Mouse (Mus musculus) small intestine, adult 2 months (tissue): Measurements from ENCODE around the gene H2afv. TPM values are rescaled to one million over a fixed set of nuclear protein-coding genes. Genes with fewer than 3 reads are reported as not detected.

Experiments
- H3K27ac ChIP-seq: fragments of 200-500 bp; 2 replicates; pipeline ENCODE4 v1.5.1; 2012; ENCODE audit warnings: low read depth, low read length, control low read depth, inconsistent platforms; ENCODE audit not compliant: insufficient read depth
- H3K27me3 ChIP-seq: fragments of 200-500 bp; 2 replicates; pipeline ENCODE4 v1.6.1; 2012; ENCODE audit warnings: mild to moderate bottlenecking, moderate library complexity, low read length, inconsistent platforms; ENCODE audit not compliant: control insufficient read depth, insufficient read depth
- H3K36me3 ChIP-seq: fragments of 200-500 bp; 2 replicates; pipeline ENCODE4 v1.6.1; 2012; ENCODE audit warnings: mild to moderate bottlenecking, low read length, control low read depth, inconsistent platforms; ENCODE audit not compliant: control insufficient read depth, insufficient read depth
- H3K4me1 ChIP-seq: fragments of 200-500 bp; 2 replicates; pipeline ENCODE4 v1.6.1; 2012; ENCODE audit warnings: low read length, inconsistent platforms, mixed read lengths; ENCODE audit not compliant: control insufficient read depth, insufficient read depth, insufficient read length
- H3K4me3 ChIP-seq: fragments of 200-500 bp; 2 replicates; pipeline ENCODE4 v1.5.1; 2012; ENCODE audit warnings: low read depth, mild to moderate bottlenecking, control low read depth, inconsistent platforms, low read length, moderate library complexity
- CTCF ChIP-seq: fragments of 200-500 bp; IDR thresholded peaks from 2 replicates; pipeline ENCODE4 v1.5.1; 2012; ENCODE audit warnings: low read depth, mild to moderate bottlenecking, control low read depth, inconsistent platforms, low read length, moderate library complexity, mixed read lengths; ENCODE audit not compliant: insufficient replicate concordance, insufficient read length; ENCODE audit errors: extremely low read depth
- POLR2A ChIP-seq: fragments of 200-500 bp; IDR thresholded peaks from 2 replicates; pipeline ENCODE4 v1.6.1; 2012; ENCODE audit warnings: low read depth, mild to moderate bottlenecking, control low read depth, inconsistent platforms, low read length, moderate library complexity
- WGBS: fragments of 180-500 bp; shearing (Covaris S2); methylation state at CpG from one replicate; pipeline ENCODE4 v1.1.7; 2018; 5-methylcytosine and 5-hydroxymethylcytosine counted together
- polyA plus RNA-seq: library from polyadenylated mRNA; depleted of rRNA; stranded (reverse); fragments of >200 nt; gene quantifications from 2 replicates; pipeline ENCODE4 v1.2.3, GENCODE M21; 2012; rRNA removed

Gene H2afv
- polyA plus RNA-seq, 1 experiment: 141 TPM

DNA sequence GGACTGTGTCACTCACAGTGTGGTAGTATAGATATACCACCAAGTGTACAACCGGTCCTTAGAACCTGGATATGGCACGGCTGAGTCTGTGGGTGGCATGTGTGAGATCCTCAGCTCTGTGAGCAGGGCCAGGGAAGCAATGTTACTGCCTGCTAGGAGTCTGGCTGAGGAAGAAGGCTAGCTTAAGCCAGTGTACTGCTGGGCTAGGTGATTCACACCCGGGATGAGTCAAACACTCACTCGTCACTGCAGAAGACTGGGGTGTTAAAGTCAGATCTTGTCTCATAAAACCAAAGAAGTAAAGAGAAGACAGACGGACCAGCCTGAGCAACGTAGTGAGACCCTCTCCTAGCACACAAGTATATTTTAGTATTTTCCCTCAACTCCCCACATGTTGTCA, 63.3 kb downstream of the H2afv start:
- no peaks in the 10 kb centered on the region for H3K36me3 ChIP-seq
- H3K27me3 ChIP-seq: no peaks in the 10 kb centered on the region
- WGBS: 82% methylated on average over 6 of the region's 6 CpGs
- no peaks in the 10 kb centered on the region for H3K4me1 ChIP-seq
- TF ChIP-seq POLR2A (no peak), CTCF (no peak)
- no peak overlapping the region for H3K4me3 ChIP-seq
- no peak overlapping the region for H3K27ac ChIP-seq

Other genes with a start within 250 kb of the H2afv start
- gene A730071L15Rik, start 244.4 kb downstream of the H2afv start, polyA plus RNA-seq: not detected in 2 replicates
- gene Nudcd3, start 244.0 kb downstream of the H2afv start, polyA plus RNA-seq: 13.1 and 26.2 TPM in 2 replicates
- gene Npc1l1, start 214.3 kb downstream of the H2afv start, polyA plus RNA-seq: 161 and 819 TPM in 2 replicates
- 11.1 and 12.4 TPM in 2 replicates for gene Ddx56, start 176.7 kb downstream of the H2afv start, polyA plus RNA-seq
- gene Tmed4, start 169.6 kb downstream of the H2afv start, polyA plus RNA-seq: 103 and 182 TPM in 2 replicates
- gene Ogdh, start 152.8 kb downstream of the H2afv start, polyA plus RNA-seq: 164 and 346 TPM in 2 replicates
- 68.7 and 85.9 TPM in 2 replicates for gene Zmiz2, start 55.4 kb downstream of the H2afv start, polyA plus RNA-seq
- gene Ppia, start 29.0 kb downstream of the H2afv start, polyA plus RNA-seq: 275 and 276 TPM in 2 replicates
- gene Purb, start 31.5 kb upstream of the H2afv start, polyA plus RNA-seq: 4.2 and 7.0 TPM in 2 replicates
- 9.8 and 15.5 TPM in 2 replicates for gene Myo1g, start 76.5 kb upstream of the H2afv start, polyA plus RNA-seq
- gene Ccm2, start 102.4 kb upstream of the H2afv start, polyA plus RNA-seq: 25.7 and 39.0 TPM in 2 replicates
- gene Nacad, start 161.6 kb upstream of the H2afv start, polyA plus RNA-seq: 1.7 and 1.9 TPM in 2 replicates
- 85.9 and 101 TPM in 2 replicates for gene Tbrg4, start 181.6 kb upstream of the H2afv start, polyA plus RNA-seq
- not detected in 2 replicates for gene Wap, start 194.2 kb upstream of the H2afv start, polyA plus RNA-seq
- gene Ramp3, start 214.1 kb upstream of the H2afv start, polyA plus RNA-seq: 2.7 and 3.5 TPM in 2 replicates